Mouse (Mus musculus): ENCODE results near the gene Jag1.

Gene Jag1

GRCm38 (mm10) chr2:137049906-137050305 is 66.5 kb downstream of the Jag1 start:
- no peak for DNase-seq

DNA sequence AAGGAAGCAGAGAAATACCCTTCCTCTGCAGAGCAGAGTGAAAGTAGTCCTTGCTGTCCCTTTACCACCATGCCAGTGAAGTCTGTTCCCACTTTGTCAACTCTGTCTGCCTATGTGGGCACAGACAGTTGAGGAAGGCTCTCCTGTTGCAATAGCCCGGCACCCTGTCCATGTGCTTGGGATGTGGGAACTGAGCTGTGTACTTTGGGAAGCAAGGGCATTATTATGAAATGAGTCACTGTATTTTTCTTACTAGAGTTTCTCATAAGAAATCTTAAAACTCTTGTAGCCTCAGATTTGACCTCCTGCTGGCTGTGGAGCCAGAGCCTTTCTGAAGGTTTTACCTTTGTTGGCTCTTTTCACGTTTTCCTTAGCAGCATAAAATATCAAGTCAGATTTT is 67.1 kb downstream of the Jag1 start:
- DNase-seq = no peak

DNA sequence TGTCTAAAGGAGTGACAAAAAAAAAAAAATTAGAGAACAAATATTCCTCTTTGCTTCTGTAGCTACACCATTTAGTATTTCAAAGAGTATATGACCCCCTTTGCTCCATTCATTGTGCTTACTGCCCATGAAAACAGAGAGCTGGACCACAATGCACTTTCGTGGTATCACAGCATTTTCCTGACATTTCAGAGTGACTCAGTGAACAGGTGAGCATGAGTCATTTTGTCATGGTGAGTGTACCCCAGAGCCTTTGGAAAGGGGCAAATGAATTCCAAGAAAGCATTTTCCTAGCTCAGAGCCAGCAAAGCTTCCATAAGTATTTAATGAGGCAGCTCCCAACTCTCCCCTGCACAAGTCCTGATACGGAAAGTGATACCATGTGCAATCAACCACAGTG is 72.3 kb downstream of the Jag1 start:
- DNase-seq = no peak
